Comparison of ENCODE assay signal across 13 mouse cellular contexts in genomic region chr8:10878371-10878770, GRCm38 (mm10).
"Had no signal": no experiment of that assay in that cellular context is flagged by ENCODE, and none has a peak within 500 bp of the region (broad histone marks: within the 10 kb centered on the region; RNA-seq: fewer than 3 reads in every experiment).

No protein-coding gene starts in this region.

- H3K4me3 ChIP-seq: left cerebral cortex, adult 2 months; limb, embryonic 15.5 days; midbrain, embryonic 10.5 days; neural tube, embryonic 12.5 days had no signal

- DNase-seq: kidney, adult 8-10 months; kidney, postnatal 25 days; lung, adult 2 months; lung, postnatal 4 days; midbrain, embryonic 14.5 days; thymus, adult 18-20 months; thymus, postnatal 14 days had no signal

- H3K27me3 ChIP-seq: neural tube, embryonic 12.5 days had no signal

- H3K27ac ChIP-seq: left cerebral cortex, adult 2 months; limb, embryonic 15.5 days; midbrain, embryonic 10.5 days; neural tube, embryonic 12.5 days had no signal

- ATAC-seq: intestine, postnatal 0 days; lung, postnatal 0 days had no signal

- H3K4me1 ChIP-seq: limb, embryonic 15.5 days had no signal

- H3K36me3 ChIP-seq: limb, embryonic 15.5 days; midbrain, embryonic 10.5 days; neural tube, embryonic 12.5 days had no signal

- H3K9ac ChIP-seq: limb, embryonic 15.5 days; neural tube, embryonic 12.5 days had no signal

- H3K9me3 ChIP-seq: limb, embryonic 15.5 days; midbrain, embryonic 10.5 days; neural tube, embryonic 12.5 days had no signal

- H3K4me2 ChIP-seq: limb, embryonic 15.5 days; neural tube, embryonic 12.5 days had no signal
